Mouse (Mus musculus): ENCODE data around the gene Psma5.
A peak's percentile ranks its signal among the peaks of the same experiment; 100 is the strongest.
"Not testable (repeated sequence)": the region's sequence is repeated elsewhere in the genome, so short reads cannot be mapped to it uniquely, and the experiment has no call there.

Gene Psma5

DNA sequence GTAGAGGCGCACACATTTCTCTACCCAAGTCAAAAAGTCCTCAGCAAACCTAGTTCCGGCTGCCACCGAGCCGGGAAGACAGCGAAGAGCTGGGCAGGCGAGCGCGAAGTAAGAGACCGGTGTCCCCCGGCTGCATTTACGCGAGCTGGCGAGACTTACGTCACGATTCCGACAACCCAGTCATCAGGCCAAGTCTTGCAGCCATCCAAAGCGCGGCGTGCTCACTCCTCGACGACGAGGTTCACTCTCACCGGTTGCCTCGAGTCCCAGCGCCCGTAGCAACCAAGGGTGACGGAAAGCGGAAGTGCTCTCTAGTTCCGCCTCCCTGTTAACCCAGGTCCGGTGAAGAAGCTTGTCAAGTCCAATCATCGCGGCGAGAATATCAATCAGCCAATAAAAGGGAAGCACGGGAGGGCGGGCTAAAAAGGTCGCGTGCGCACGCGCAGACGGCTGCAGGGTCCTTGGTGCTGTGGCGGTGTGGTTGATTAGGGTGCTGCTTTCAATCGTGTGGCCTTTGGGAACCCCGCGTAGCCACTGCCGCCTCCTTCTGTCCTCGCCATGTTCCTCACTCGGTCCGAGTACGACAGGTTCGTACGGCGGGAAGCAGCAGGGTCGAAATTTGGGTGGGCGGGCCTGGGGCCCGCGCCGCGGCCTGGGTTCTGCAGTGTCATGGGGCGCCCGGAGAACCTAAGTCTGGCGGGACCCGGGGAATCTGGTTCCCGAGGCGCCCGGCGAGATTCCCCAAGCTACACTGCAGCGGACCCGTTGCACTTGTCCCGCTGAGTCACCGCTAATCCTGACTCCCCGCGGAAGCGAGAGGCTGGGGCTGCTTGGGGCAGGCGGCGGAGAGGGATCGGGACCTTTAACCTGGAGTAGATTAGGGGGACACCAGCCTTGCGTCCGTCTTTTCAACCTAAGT lies at the start of gene Psma5:
Psma5 (plus strand) TSS at position 208 of the 919 bp plus-strand sequence.
- DNase-seq (ENCODE audit: low spot score): peak; percentile 81

DNA sequence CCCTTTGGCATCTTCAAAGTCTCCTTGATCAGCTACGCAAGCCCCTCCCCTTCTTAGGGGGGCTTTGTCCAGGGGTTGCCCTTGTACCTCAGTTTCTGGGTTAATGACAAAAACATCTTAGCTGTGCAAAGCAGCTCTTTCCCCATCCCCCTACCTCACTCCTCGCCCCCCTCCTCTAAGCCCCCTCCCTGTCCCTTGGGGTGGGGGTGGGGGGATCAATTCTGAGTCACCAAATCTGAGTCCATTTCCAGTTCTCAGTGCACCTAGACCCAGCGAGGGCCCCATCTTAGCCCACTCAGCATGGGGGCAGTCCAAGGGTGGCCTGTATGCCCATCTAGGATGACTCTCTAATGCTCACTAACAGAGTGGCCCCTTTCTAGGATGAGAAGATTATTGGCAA lies 47.7 kb upstream of the Psma5 start:
- no peak for DNase-seq (ENCODE audit: low spot score)

DNA sequence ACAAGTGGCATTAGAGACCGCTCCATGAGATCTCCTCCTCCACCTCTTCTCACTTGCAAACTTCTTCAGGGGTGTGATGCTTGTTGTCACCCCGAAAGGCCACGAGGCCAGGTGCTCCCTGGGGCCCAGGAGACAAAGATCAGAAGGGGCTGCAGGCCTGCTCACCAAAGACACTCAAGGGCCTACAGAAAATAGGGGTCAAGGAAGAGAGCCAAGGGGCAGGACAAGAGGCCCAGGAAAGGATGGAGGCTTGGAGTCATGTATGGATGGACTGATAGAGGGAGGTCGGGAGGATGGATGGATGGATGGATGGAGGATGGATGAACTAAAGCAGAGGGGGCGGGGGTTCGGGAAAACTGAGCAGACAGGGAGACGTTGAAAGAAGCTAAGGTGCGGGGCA lies 47.2 kb upstream of the Psma5 start:
- no peak for DNase-seq (ENCODE audit: low spot score)

DNA sequence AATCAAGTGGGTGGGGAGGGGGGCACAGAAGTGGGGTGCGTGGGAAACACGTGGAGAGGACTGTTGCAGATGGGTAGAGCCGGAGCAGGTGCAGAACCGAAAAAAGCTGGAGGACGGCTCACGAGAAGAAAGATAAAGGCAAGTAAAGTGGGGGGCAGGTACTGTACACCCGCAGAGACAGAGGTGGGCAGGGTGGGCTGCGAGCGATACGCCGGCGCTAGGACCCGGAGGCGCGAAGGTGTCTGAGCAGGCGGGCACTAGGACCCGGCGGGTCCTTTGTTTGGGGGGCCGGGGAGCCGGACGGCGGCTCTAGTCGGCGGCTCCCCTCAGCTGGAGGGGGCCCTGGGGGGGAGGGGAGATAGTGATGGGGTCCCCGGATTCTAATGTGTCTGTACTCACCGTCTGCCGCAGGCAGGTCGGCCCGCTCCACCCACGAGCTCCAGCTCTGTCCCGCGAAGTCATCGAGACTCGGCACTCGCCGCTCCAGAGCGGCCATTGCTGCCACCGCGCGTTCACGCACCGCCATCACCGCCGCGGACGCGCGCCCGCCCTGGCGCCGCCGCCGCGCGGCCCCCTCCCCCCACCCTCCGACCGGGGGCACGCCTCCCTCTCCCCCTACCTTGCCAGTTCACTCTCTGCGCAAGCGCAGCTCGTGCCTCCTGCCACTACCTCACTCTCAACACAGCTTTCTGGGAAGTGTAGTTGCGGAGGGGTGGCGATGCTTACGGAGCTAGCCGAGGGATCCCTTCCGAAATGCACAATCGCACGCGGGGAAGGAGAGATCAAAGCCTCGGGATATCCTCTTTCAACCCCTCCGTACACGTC lies 46.6 kb upstream of the Psma5 start:
- DNase-seq (ENCODE audit: low spot score): peak; percentile 84

DNA sequence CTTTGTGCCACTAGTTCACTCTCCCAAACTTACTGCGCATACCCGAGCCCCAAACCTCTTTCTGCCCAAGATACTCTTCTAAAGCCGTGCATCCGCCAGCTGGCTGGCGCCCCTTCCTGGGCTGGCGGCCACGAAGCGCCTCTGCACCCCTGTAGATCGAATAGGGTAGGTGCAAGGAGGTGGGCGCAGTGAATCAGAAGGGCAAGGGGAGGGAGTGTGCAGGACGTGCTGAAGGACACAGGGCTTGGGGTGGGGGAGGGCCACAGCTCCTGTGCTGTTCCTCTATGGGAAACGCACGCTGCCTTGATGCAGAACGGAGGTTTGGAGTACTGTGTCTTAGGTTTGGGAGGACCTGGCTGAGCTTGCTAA lies 46.0 kb upstream of the Psma5 start, which contains the start of gene Atxn7l2:
Atxn7l2 (minus strand) TSS at position 164 of the 369 bp plus-strand sequence.
- DNase-seq (ENCODE audit: low spot score): no peak

DNA sequence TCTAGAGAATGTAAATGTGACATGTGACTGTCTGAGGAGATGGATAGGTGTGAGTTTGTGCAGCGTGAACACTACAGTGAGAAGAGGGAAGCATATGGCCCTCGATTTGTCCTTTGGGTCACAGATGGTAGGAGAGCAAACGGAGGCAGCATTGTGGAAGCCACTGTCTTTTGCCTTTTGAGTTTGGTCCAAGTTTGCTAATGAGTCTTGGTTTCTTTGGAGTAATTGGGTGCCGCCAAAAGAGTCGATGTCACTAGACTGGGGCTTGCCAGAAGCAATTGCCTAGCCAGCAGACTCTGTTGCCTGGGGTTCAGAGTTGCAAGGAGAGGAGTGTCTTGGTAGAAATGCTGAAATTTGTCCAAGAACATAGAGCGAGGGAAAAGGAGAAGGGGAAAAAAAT lies 44.9 kb upstream of the Psma5 start:
- DNase-seq (ENCODE audit: low spot score): no peak

DNA sequence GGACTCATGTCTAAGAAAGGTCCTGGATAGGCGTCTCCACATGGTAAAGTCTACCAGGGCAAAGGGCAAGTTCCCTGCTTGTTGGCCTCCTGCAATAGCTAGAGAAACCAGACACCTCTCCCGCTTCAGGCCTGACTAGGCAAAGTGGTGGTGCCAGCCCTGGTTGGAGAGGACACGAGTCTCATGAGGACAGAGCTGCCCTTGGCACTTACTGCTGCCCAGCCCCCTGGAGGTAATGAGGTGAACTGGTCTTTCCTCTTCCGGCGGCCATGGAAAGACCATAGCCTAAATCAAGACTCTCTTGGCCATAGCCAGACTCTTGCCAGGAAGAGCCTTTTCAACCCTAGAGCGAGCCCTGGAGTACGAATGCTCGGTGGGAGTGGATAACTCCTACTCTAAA lies 44.3 kb upstream of the Psma5 start:
- DNase-seq (ENCODE audit: low spot score): no peak

DNA sequence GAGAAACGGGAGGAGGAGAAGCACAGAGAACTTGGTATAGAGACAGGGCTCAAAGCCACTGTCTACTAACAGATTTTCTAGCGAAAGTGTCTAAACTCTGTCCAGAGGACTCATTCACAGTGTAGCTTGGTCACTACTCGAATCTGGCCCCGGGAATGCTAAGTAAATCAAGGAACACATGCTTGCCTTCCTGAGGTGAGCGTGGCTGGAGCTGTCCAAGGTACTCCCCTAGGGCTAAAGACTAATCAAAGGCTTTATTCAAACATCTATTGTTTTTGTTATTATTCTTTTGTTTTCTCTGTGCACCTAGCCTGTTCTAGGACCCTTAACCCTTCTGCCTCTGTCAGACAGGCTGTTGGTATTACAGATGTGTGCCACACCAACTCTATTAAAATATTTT lies 42.0 kb upstream of the Psma5 start:
- DNase-seq (ENCODE audit: low spot score): no peak

DNA sequence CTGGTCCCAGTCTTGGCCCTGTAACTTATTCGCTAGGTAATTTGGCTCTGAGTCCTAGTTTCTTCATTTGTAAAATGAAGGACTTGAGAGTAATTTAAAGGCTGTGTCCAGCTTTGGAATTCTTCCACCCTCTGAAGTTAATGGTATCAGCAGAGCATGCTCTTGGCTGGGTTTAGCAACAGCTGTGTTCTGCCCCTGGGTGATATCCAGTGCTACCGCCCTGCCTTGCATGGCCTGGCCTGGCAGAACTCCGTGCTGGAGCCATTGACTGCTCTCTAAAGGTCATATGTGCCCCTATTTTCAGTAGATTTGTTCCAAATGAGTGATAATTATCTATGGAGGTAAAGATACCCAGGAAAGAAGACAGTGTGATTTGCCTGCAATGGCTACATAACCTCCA lies 36.1 kb upstream of the Psma5 start:
- DNase-seq (ENCODE audit: low spot score): no peak

DNA sequence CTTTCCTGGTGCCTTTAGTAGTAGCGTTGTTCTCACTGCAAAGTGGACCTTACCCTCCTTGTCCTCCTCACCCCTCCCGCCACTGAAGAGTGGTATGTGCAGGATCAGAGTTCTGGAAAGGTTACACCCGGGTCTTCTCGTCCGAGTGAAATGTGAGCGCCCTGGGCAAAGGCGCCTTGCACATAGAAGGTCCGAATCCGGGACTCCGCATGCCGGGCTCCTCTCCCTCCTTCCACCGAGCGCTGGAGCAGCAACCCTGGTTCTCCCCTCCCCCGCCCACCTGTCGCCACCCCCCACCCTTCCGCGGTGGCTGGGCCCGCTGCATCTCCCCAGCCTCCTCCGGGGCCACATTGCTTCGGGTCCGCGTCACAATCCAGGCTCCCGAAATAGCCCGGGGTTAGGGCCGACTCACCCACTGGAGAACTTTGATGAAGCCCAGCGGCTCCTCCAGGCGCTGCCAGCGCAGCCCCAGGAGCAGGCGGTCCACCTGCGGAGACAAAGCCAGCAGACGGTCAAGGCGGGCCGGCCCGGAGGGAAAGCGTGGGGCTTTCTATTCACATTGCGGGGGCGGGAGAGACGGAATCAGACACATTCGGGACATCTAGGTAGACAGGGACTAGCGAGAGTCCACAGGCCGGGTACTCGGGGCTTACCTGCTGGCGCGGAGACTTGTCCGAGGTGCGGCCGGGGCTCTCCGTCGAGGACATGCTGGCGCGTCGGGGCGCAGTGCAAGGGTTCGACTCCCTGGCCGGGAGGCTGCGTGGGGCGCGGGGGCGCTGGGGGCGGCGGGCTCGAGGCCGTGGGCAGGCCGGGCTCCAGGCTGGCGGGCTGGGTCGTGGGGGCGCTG lies 30.8 kb upstream of the Psma5 start:
- no peak for DNase-seq (ENCODE audit: low spot score)

DNA sequence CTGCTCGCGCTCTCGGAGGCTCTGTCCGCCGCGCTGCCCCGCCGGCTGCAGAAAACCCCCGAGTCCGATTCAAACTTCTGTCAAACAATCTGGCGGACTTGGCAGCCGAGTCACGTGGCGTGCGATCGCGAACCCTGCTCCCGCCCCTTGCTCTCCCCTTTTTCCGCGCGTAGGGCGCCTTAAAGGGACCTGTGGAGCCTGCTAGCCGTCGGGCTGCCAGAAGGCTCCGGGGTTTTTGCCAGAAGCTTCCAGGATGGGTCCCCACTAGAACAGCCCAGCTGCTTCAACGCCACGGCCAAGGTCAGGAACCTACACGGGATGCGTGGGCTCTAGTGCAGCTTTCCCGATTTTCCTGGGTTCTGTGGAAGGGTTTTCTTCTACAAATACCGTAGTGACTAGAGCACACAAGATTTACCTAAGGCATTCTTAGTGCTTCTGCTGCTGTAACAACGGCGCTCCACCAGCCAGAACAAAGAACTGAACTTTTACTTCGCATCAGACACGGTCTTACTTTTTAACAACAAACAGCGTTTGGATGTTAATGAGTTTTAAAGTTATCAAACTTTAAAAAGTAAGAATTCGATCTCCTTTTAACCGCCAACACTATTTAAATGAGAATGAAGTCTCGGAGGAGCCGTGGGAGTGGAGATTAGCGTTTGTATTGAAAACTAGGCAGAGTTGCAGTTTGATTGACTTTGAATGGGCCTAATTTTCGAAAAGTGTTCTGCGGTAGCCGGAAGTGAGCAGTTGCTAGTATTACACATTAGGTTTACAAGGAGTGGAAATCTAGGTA lies 30.0 kb upstream of the Psma5 start, which contains the start of gene Sypl2:
Sypl2 (minus strand) TSS at position 91 of the 793 bp plus-strand sequence.
- peak; percentile 23 for DNase-seq (ENCODE audit: low spot score)

DNA sequence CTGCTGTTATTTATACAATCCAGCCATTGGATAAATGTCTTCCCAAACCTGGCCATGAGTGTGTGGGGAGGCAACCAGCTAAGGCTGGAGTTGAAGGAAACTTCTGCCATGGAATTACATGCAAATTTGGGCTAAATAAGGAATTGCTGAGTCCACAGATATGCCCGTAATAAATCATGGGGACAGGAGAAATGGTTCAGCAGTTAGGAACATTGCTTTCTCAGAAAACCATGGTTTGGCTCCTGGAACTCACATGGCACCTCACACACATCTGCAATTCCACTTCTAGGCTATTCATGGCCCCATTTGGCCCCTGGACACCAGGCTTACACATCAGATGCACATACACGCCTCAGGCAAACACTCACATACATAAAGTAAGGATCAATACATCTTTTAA lies 29.2 kb upstream of the Psma5 start:
- no peak for DNase-seq (ENCODE audit: low spot score)

DNA sequence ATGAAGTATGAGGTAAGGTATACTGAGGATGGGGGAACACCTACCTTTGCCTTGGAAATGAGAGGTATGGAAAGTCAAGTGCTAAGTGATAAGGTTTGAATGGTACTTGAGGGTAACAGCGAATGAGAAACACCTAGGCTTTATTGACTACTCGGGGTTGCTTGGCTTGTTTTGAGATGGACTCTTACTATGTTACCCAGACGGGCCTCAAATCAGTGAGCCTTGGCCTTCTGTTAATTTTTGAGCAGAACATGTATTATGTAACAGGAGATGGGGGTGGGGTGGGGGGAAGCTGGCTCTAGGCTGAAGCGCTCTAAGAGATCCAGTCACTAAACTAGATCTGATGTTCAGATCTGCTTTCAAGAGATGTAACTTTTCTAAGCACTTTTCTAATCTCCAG lies 25.1 kb upstream of the Psma5 start:
- no peak for DNase-seq (ENCODE audit: low spot score)

DNA sequence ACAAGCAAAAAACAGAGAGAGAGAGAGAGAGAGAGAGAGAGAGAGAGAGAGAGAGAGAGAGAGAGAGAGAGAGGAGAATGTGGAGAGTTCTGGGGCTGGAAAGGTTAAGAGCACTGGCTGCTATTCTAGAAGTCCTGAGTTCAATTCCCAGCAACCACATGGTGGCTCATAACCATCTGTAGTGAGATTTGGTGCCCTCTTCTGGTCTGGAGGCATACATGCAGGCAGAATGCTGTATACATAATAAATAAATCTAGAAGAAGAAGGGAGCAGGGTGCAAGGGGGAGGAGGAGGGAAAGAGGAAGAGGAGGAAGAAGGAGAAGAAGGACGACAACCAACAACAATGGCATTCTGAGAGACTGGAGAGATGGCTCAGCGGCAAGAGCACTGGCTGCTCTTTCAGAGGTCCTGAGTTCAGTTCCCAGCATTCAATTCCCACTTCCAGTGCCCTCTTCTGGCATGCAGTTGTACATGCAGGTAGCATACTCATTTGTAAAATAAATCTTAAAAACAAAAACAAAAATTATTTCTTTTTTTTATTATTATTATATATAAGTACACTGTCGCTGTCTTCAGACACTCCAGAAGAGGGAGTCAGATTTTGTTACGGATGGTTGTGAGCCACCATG lies 19.1 kb upstream of the Psma5 start:
- not testable (repeated sequence) for DNase-seq (ENCODE audit: low spot score)

DNA sequence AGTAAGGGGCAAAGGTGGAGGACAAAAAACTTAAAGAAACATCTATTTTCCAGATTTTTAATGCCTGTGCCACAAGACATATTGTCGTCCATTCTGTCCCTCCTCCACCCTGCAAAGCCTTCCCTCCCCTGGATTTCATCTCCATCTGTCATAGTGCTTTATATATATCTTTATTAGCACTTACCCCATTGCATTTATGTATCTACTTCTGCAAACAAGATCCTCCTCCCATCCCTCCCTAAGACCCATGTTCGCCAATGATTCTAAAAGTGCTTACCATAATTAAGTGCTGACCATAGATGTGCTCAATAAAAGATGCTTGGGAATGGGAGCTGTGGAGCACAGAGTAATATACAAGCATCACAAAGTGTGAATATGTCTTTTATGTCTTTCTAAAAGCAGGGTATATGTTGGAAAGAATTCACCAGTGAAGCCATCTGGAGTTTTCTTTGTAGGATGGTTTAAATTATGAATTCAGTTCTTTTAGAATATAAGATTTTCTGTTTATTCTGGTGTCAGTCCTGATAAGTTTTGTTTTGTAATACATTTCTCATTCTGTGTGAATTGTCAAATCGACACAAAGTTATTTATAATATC lies 15.4 kb upstream of the Psma5 start:
- DNase-seq (ENCODE audit: low spot score): no peak

DNA sequence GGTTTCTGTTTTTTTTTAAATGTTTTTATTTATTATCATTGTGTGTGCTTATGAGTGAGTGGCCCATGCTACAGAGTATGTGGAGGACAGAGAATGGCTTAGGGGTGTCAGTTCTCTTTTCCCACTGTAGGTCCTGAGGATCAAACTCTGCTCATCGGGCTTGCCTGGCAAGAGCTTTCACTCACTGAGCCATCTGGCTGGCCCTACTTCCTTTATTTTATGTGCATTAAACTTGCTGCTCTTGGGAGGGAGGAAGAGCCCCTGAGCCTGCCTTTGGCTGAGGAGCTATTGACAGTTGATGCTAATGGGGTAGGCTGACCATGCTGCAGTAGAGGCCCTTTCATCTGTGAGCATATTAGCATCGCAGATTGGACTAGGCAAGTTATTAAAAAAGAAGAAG lies 9.9 kb upstream of the Psma5 start:
- no peak for DNase-seq (ENCODE audit: low spot score)

DNA sequence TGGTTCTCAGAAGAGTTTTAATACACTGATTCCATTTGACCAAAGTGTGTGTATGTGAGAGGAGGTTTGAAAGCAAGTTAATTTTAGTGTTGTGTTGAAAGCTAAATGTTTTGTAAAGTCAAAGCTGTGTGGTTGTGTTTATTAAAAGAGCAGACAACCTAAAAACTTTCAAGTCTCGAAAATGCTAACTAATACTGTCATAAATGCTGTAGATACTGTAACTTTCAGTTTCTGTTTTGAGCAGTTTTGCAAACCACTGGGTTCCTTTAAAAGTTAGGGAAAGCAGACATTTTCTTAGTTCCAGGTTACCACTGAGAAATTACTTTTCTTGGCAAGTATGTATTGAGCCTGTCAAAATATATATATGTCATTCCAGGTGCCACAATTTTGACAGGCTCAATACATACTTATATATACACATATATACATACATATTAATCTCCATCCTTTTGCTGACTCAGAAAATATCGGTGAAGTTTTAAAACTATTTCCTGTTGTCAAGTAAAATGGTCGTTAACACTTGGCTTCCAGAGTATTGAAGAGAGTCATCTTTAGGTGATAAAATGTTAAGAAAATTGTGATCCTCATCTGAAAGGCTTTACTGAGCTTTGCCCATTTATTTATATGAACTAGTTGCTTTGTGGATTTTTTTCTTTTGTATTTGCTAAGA lies 1.2 kb downstream of the Psma5 start:
- DNase-seq (ENCODE audit: low spot score): no peak

DNA sequence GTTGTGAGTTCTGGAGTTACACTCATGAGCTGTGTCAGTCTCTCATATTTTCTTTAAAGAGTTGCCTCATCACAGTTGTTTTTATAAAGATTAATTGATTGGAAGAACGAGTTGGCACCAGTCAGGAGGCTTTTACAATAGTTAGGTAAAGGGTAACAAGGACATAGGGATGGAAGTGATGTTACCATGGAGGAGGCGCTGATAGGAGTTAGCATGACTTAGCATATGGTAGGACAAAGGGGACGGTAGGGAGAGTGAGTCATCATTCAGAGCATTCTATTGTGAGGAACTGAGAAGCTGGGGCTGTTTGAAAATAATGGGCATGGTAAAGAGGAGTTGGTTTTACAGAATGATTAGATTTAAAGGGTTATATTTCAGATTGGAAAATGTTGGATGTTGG lies 2.6 kb downstream of the Psma5 start:
- no peak for DNase-seq (ENCODE audit: low spot score)

DNA sequence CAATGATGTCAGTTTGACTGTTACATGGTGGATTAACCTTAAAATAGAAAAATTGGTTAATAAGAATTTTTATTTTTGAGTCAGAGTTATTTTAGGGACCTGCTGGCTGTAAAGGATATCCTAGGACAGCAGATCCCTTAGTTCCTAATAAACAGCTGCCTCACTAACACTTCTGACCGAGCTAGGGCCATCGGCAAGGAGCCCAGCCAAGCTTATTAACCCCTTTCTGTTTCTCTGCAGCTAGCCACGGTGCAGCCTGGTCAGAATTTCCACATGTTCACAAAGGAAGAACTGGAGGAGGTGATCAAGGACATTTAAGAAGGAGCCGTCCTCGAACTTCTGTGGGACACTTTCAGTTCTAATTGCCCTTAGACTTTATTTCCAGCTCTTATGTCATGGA lies 22.8 kb downstream of the Psma5 start:
- DNase-seq (ENCODE audit: low spot score): not testable (repeated sequence)

Measured in urinary bladder, postnatal 25 days (tissue).